Mouse (Mus musculus) kidney, postnatal 36 days (tissue): ENCODE measurements around the gene Gdpd1.

Source experiments
- DNase-seq, 2 experiments: peaks; one replicate each; pipeline ENCODE4 v3.0.0; 2021 to 2022; ENCODE audit warnings: mixed read lengths in 2 of 2

Gene Gdpd1

GRCm38 (mm10) chr11:86984990-86985389 lies 88.9 kb downstream of the Gdpd1 start:
- DNase-seq: no peak
